Comparison of ENCODE assay signal across 8 mouse cellular contexts in the genomic region with DNA sequence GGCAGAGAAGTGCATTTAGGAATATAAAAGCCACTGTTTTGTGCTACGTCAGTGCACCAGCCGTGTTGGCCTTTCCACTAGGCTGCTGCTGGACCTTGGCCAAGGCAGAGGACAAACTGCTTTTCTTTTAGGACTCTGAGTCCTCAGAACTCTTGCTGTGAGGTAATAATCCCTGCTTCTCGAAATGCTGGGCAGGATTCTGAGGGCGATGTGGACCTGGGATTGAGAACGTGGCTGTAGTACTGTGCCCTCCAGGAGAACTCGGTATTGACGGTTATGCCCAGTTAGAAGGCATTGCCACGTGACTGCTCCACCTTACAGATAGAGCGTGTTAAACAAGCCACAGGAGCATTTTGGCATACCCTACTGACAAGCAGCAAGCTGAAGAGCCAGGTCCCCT.
DNase-seq lines count a peak whose midpoint lies in the region; ATAC-seq lines count a peak whose summit lies in the region.

No protein-coding gene starts in this region.

- H3K4me1 ChIP-seq in heart, embryonic 11.5 days (ENCODE audit: control insufficient read depth, insufficient read depth, low read length), result peaks cover 2% of the 10 kb centered on the region; the same call in 1 of the 2 replicates

- no peak overlapping the region for H3K4me2 ChIP-seq in heart, embryonic 11.5 days

- H3K9me3 ChIP-seq in heart, embryonic 11.5 days (replicated peaks; ENCODE audit: control insufficient read depth, low read length), result no peaks in the 10 kb centered on the region

- DNase-seq in heart, adult 11 months, result peak; percentile 83
- peak; percentile 30 for DNase-seq in adrenal gland, postnatal 25 days
- peak; percentile 50 for DNase-seq in gastrocnemius, postnatal 10 days
- peak; percentile 7 to 18 for DNase-seq in layer of hippocampus, postnatal 25 days (ENCODE audit: extremely low spot score in 1 of 2, low spot score in 1 of 2)
- DNase-seq in testis, postnatal 14 days (ENCODE audit: low spot score), result peak; percentile 16
- no peak for DNase-seq in thymus, postnatal 36 days
- DNase-seq in T-cell, adult 2 months (ENCODE audit: low spot score), result no peak

- no peak overlapping the region for H3K9ac ChIP-seq in heart, embryonic 11.5 days (ENCODE audit: low read depth, low read length)

- H3K36me3 ChIP-seq in heart, embryonic 11.5 days (ENCODE audit: control insufficient read depth, insufficient read depth, low read length), result no peaks in the 10 kb centered on the region

- WGBS in heart, embryonic 11.5 days (ENCODE audit: insufficient replicate concordance), result 73% methylated on average over 9 of the region's 9 CpGs

- ATAC-seq in heart, embryonic 11.5 days (replicated peaks; ENCODE audit: insufficient number of reproducible peaks, low FRiP score, low TSS enrichment), result no peak

- no peak overlapping the region for H3K4me3 ChIP-seq in heart, embryonic 11.5 days (ENCODE audit: low read depth, low read length)

- no peak overlapping the region for H3K27ac ChIP-seq in heart, embryonic 11.5 days (ENCODE audit: low read depth, low read length)

- H3K27me3 ChIP-seq in heart, embryonic 11.5 days (ENCODE audit: control insufficient read depth, insufficient read depth, low read length), result no peaks in the 10 kb centered on the region

Comparison
In these comparisons a context has a peak if more than half of its experiments do, and no peak if none do; other contexts are left out.
1. DNase-seq: peak in heart, adult 11 months (single experiment), adrenal gland, postnatal 25 days (single experiment), gastrocnemius, postnatal 10 days (single experiment), layer of hippocampus, postnatal 25 days (2 of 2) and testis, postnatal 14 days (single experiment); none in thymus, postnatal 36 days (0 of 2) and T-cell, adult 2 months (single experiment).